Mouse (Mus musculus) spleen, postnatal 4 days (tissue): ENCODE results near the gene Trmt10c.
A peak's percentile ranks its signal among the peaks of the same experiment; 100 is the strongest.

Source experiments
- DNase-seq, 2 experiments: peaks; one replicate each; pipeline ENCODE4 v3.0.0; 2022; ENCODE audit warnings: low spot score in 2 of 2

The Trmt10c gene

GRCm38 (mm10) chr16:56037138-56038010 is at the start of gene Trmt10c:
Gene Trmt10c (minus strand): TSS chr16:56037819.
- DNase-seq, result peak; percentile 94 to 97

- no peak for DNase-seq
Measured at GRCm38 (mm10) chr16:56086336-56086735, 48.7 kb upstream of the Trmt10c start.

- DNase-seq, result no peak
Measured at GRCm38 (mm10) chr16:56081691-56082090, 44.1 kb upstream of the Trmt10c start.

- DNase-seq, result no peak
Measured at GRCm38 (mm10) chr16:56079419-56079818, 41.8 kb upstream of the Trmt10c start.

GRCm38 (mm10) chr16:56076121-56076869 is 38.7 kb upstream of the Trmt10c start:
- no peak for DNase-seq

GRCm38 (mm10) chr16:56075222-56076111 is 37.8 kb upstream of the Trmt10c start:
- DNase-seq, result peak; percentile 79 to 91

GRCm38 (mm10) chr16:56074565-56074964 is 36.9 kb upstream of the Trmt10c start:
- DNase-seq, result peak in 1 of 2 experiments; percentile 70

GRCm38 (mm10) chr16:56074122-56074521 is 36.5 kb upstream of the Trmt10c start:
- no peak for DNase-seq

GRCm38 (mm10) chr16:56073150-56073549 is 35.5 kb upstream of the Trmt10c start:
- DNase-seq, result peak in 1 of 2 experiments; percentile 55

GRCm38 (mm10) chr16:56072533-56072932 is 34.9 kb upstream of the Trmt10c start:
- DNase-seq, result peak in 1 of 2 experiments; percentile 57

GRCm38 (mm10) chr16:56071317-56072232 is 34.0 kb upstream of the Trmt10c start:
- peak; percentile 66 to 74 for DNase-seq

GRCm38 (mm10) chr16:56068523-56069070 is 31.0 kb upstream of the Trmt10c start:
- DNase-seq, result peak in 1 of 2 experiments; percentile 55

- DNase-seq, result peak in 1 of 2 experiments; percentile 55
Measured at GRCm38 (mm10) chr16:56066113-56066512, 28.5 kb upstream of the Trmt10c start.

- DNase-seq, result peak; percentile 50 to 68
Measured at GRCm38 (mm10) chr16:56064334-56064990, 26.8 kb upstream of the Trmt10c start.

GRCm38 (mm10) chr16:56062981-56063380 is 25.4 kb upstream of the Trmt10c start:
- peak in 1 of 2 experiments; percentile 53 for DNase-seq

- peak in 1 of 2 experiments; percentile 60 for DNase-seq
Measured at GRCm38 (mm10) chr16:56061995-56062594, 24.5 kb upstream of the Trmt10c start.

- no peak for DNase-seq
Measured at GRCm38 (mm10) chr16:56058151-56058550, 20.5 kb upstream of the Trmt10c start.

- DNase-seq, result no peak
Measured at GRCm38 (mm10) chr16:56056944-56057590, 19.4 kb upstream of the Trmt10c start.

- no peak for DNase-seq
Measured at GRCm38 (mm10) chr16:56055911-56056310, 18.3 kb upstream of the Trmt10c start.
